Mouse (Mus musculus) liver, postnatal 0 days (tissue): Measurements from ENCODE around the gene Pde3a.

Experiments used
- CTCF ChIP-seq: sonication (generic); IDR thresholded peaks from 2 replicates; pipeline ENCODE4 v1.5.1; 2016; ENCODE audit warnings: antibody characterized with exemption, low read depth
- EP300 ChIP-seq: IDR thresholded peaks from 2 replicates; pipeline ENCODE4 v1.6.1; 2016; ENCODE audit warnings: antibody characterized with exemption, low read depth, mild to moderate bottlenecking

DNA sequence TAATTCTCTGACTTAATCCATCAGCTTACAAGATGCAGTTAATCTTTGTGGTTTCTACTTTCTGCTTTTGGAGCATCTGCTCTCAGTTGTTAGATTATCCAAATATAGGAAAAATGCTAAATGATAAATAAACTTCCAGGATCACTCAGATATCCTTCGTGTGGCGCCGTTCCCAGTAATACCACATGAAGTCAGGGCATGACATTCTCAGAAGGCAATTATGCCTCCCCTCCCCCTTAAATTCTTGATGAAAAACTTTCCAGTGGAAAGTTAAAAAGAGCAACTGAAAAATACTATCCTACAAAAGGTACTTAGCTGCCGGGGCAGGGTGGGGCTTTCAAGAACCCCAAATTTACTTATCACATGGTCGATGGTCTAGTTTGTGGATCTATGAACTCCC lies 161.8 kb downstream of the Pde3a start:
- TF ChIP-seq CTCF (no peak), EP300 (no peak)
